Mouse (Mus musculus) spleen, adult 2 months (tissue): Measurements from ENCODE around the gene Arhgef10l.

Experiments
- CTCF ChIP-seq: fragments of 200-500 bp; IDR thresholded peaks from 2 replicates; pipeline ENCODE4 v1.5.1; 2011; ENCODE audit warnings: mild to moderate bottlenecking, inconsistent platforms; ENCODE audit not compliant: insufficient read depth, insufficient read length, insufficient replicate concordance; ENCODE audit errors: extremely low read depth
- POLR2A ChIP-seq: fragments of 200-500 bp; IDR thresholded peaks from 2 replicates; pipeline ENCODE4 v1.6.1; 2011; ENCODE audit warnings: low read depth, low read length, inconsistent platforms

DNA sequence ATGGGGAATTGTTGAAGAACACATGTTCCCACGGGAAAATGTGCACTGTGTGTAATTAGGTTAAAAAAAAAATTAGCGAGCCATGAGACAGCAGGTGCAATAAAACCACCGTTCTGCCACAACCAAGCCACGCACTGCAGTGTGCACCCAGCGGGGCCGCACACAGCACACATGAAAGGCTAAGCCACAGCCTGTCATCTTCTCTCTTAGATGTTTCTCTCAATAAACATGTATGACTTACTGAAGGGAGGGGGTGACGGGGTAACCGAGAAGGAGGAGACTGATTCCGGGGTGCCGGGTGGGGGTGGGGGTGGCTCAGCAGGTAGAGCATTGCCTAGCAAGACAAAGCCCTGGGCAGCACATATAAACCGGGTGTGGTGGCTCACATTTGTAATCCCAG, 64.7 kb downstream of the Arhgef10l start:
- no peak for TF ChIP-seq POLR2A
- TF ChIP-seq CTCF: no peak
